Mouse (Mus musculus) gastrocnemius, postnatal 4 days (tissue): Measurements from ENCODE around the gene Slco4a1. TPM values are rescaled to one million over a fixed set of nuclear protein-coding genes. Genes with fewer than 3 reads are reported as not detected.

Source experiments
- DNase-seq, 2 experiments: peaks; one replicate each; pipeline ENCODE4 v3.0.0; 2021 to 2022; ENCODE audit warnings: low spot score in 2 of 2, mixed read lengths in 2 of 2
- total RNA-seq, 2 experiments: library from RNA; stranded (reverse); gene quantifications; 2 replicates each; pipeline ENCODE4 v1.2.3; 2021

The Slco4a1 gene
- total RNA-seq, 2 experiments from 2014 or later: 0.21 to 0.69 TPM

DNA sequence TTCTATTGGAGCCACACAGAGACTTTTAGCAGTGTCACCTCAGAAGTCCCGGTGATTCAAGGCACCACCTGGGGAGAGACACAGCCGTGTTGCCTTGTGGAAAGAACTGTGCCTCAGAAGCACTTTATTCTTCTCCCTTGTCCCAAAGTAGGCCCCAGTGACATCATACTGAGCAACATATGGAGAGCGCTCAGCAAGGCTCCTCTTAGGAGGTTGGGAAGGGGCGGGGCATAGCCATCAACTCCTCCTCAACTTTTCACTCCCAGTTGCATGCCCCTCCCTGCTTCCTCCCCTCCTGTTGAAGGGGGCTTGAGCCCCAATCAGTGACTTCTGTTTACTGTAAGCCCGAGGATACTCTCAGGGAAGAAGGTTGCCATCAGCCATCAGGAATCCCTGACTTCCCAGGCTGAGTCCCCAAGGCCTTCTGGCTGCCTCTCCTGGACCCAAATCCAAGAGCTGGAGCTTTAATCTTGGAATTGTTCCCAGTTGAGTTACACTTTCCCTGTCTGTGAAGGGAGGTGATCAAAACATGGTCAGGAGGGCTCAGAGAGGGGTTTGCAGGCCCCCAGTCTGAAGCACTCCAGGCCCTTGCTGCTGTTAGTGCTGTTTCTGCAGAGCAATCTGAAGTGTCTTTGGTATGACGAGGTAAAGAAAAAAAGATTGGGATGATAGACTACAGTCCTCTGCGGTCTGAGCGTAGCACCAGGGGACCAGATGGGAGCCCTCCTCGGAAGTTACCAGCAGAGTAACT lies 45.3 kb downstream of the Slco4a1 start:
- no peak for DNase-seq

GRCm38 (mm10) chr2:180506281-180506680 lies 50.2 kb downstream of the Slco4a1 start:
- DNase-seq: no peak

DNA sequence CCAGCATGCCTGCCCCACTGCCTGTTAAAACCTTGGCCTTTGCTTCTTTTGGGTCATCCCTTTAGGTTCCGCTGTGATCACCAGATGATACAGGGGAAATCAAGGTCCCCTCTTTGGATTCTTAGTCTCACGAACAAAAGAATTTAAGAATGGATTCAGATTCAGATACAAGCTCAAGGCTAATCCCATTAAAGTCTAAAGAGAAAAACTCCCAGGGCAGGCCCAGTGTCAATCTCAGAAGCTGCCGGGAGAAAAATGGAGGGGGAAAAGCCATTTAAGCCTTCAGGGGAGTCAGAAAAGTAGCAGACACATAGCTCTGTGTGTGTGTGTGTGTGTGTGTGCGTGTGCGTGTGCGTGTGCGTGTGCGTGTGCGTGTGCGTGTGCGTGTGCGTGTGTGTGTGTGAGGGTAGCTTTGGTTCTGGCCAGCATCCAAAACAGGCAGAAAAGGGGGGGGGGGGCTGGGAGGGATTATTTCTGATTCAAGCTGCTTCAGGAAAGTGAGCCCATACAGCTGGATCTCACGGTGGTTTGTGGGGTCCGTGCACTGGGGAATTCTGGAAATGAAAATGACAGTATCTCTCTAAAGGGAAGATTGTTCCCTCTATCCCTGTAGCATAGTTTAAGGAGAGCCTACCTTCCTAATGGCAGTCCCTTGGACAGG lies 52.5 kb downstream of the Slco4a1 start:
- DNase-seq: no peak

DNA sequence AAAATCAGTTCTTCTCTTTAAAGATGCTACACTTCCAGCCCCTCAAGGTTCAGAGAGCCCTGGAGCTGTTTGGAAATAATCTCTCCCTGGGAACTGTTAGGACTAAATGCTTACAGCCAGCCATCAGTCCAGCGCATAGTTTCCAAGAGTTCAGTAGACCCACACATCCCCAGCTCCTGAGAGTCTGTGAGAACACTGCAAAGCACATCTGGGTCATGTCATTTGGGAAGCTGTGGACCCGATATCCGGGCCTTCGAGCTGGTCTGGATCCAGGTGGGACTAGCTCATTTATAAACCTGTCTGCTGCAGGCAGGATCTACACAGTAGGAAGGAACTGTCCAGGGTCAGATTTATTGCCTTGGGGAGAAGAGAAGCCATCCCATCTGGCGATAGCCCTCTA lies 54.8 kb downstream of the Slco4a1 start:
- no peak for DNase-seq

GRCm38 (mm10) chr2:180511875-180512661 lies 56.0 kb downstream of the Slco4a1 start:
- DNase-seq: no peak

GRCm38 (mm10) chr2:180513019-180513418 lies 57.0 kb downstream of the Slco4a1 start:
- DNase-seq: no peak

DNA sequence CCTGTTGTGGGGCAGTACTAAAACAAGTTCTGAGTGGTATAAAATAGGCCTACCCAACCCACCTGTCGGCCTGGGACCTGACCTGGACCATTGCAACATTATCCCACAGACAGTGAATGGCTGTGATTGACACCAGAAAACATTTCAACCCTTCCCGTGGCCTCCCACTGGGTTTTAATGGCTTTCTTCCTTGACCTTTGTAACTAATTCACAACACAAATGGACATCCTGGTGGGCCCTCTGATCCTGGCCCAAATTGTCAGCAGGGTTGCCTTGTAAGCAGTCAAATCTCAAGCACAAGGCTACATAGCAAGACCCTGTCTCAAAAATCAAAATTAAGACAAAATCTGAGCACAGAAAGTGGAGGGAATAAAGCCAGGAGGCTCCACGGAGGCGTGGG lies 57.8 kb downstream of the Slco4a1 start:
- DNase-seq: no peak

GRCm38 (mm10) chr2:180521437-180522221 lies 65.6 kb downstream of the Slco4a1 start:
- DNase-seq: no peak

DNA sequence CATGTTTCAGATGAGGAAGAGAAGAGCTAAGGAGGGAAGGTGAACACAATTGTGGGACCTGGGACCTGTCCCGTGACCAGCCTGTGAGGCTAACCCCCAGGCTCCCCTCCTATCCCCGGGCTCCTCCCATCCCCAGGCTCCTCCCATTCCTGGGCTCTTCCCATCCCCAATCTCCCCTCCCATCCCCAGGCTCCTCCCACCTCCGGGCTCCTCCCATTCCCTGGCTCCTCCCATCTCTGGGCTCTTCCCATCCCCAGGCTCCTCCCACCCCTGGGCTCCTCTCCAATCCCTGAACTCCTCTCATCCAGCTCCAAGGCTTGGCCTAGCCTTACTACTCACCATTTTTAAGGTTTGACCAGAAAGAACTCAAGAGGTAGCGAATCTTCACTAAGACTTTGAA lies 66.8 kb downstream of the Slco4a1 start:
- DNase-seq: no peak

Other genes with a start within 250 kb of the Slco4a1 start
- gene Lama5, start 230.4 kb upstream of the Slco4a1 start, total RNA-seq: 10 to 100 TPM; 32.3 to 42.7 TPM
- gene Rps21, start 198.9 kb upstream of the Slco4a1 start, total RNA-seq: 100 to 1,000 TPM; 786 to 791 TPM
- 10 to 100 TPM; 13.4 to 14.6 TPM for gene Cables2, start 182.7 kb upstream of the Slco4a1 start, total RNA-seq
- not detected for gene Rbbp8nl, start 166.4 kb upstream of the Slco4a1 start, total RNA-seq
- gene Gata5, start 121.5 kb upstream of the Slco4a1 start, total RNA-seq: under 1 TPM in 1 of 2 experiments, not detected in 1; 0.08 TPM
- gene Ntsr1, start 43.7 kb downstream of the Slco4a1 start, total RNA-seq: under 1 TPM; 0.10 to 0.13 TPM
- 10 to 100 TPM; 14.1 to 17.3 TPM for gene Mrgbp, start 125.1 kb downstream of the Slco4a1 start, total RNA-seq
- gene Ogfr, start 133.0 kb downstream of the Slco4a1 start, total RNA-seq: 10 to 100 TPM; 46.8 to 52.2 TPM
- 1 to 10 TPM; 2.2 to 2.7 TPM for gene Col9a3, start 141.5 kb downstream of the Slco4a1 start, total RNA-seq
- 1 to 10 TPM in 1 of 2 experiments, under 1 TPM in 1; 0.93 to 1.3 TPM for gene Tcfl5, start 186.5 kb downstream of the Slco4a1 start, total RNA-seq